28 mouse cellular contexts compared by ENCODE assay signal in the genomic region with DNA sequence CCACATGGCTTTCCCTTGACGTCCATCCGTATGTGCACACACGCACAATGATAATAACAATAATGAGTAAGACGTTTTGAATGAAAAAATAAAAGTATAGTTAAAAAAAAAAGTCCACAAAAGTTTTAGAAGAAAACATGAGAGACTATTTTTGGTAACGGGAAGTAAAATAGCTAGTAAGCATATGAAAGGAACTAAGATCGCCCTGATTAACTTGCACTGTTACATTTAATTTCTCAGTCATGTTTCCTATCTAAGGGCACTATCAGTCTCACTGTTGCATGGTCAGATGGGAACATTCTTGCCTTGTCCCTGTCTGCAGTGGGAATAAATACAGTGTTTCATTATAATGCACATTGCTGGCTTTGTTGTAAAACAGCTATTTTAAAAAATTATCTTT. TPM values are rescaled to one million over a fixed set of nuclear protein-coding genes. Genes with fewer than 3 reads are reported as not detected.
"Had no signal": no experiment of that assay in that cellular context is flagged by ENCODE, and none has a peak within 500 bp of the region (broad histone marks: within the 10 kb centered on the region; RNA-seq: fewer than 3 reads in every experiment).

No protein-coding gene starts in this region.

- H3K9me3 ChIP-seq: limb, embryonic 10.5 days; limb, embryonic 12.5 days; limb, embryonic 13.5 days; limb, embryonic 15.5 days; liver, embryonic 12.5 days; liver, embryonic 13.5 days; liver, embryonic 15.5 days; lung, embryonic 15.5 days; megakaryocyte, embryonic 14.5 days; midbrain, embryonic 12.5 days; midbrain, embryonic 13.5 days had no signal

- H3K4me3 ChIP-seq: left cerebral cortex, adult 2 months; limb, embryonic 10.5 days; limb, embryonic 12.5 days; limb, embryonic 13.5 days; limb, embryonic 15.5 days; liver, embryonic 12.5 days; liver, embryonic 13.5 days; liver, embryonic 15.5 days; lung, embryonic 15.5 days; megakaryocyte, embryonic 14.5 days; midbrain, embryonic 12.5 days; midbrain, embryonic 13.5 days; myocyte had no signal

- ATAC-seq: liver, embryonic 12.5 days; liver, postnatal 0 days; lung, postnatal 0 days; midbrain, embryonic 13.5 days; midbrain, embryonic 16.5 days had no signal

- H3K27ac ChIP-seq: left cerebral cortex, adult 2 months; limb, embryonic 10.5 days; limb, embryonic 12.5 days; limb, embryonic 13.5 days; liver, embryonic 12.5 days; liver, embryonic 13.5 days; liver, embryonic 14.5 days; liver, embryonic 15.5 days; lung, embryonic 15.5 days; macrophage; midbrain, embryonic 12.5 days; midbrain, embryonic 13.5 days had no signal

- H3K27me3 ChIP-seq: lung, embryonic 15.5 days had no signal

- H3K36me3 ChIP-seq: limb, embryonic 10.5 days; limb, embryonic 12.5 days; limb, embryonic 13.5 days; limb, embryonic 15.5 days; liver, embryonic 12.5 days; liver, embryonic 13.5 days; liver, embryonic 15.5 days; lung, embryonic 15.5 days; midbrain, embryonic 12.5 days; midbrain, embryonic 13.5 days had no signal

- H3K9ac ChIP-seq: limb, embryonic 12.5 days; limb, embryonic 13.5 days; limb, embryonic 15.5 days; liver, embryonic 12.5 days; liver, embryonic 13.5 days; liver, embryonic 14.5 days; liver, embryonic 15.5 days; liver, postnatal 0 days; lung, embryonic 14.5 days; lung, embryonic 15.5 days; midbrain, embryonic 12.5 days; midbrain, embryonic 13.5 days had no signal

- H3K4me2 ChIP-seq: limb, embryonic 12.5 days; limb, embryonic 13.5 days; limb, embryonic 15.5 days; liver, embryonic 12.5 days; liver, embryonic 13.5 days; liver, embryonic 15.5 days; lung, embryonic 14.5 days; lung, embryonic 15.5 days; midbrain, embryonic 12.5 days; midbrain, embryonic 13.5 days had no signal

- DNase-seq: left cerebral cortex, postnatal 4 days; liver; liver, embryonic 13.5 days; liver, postnatal 0 days; lung, adult 18-20 months; lung, adult 2 months; lung, embryonic 14.5 days; lung, postnatal 10 days; lung, postnatal 14 days; lung, postnatal 36 days; lung, postnatal 4 days; midbrain, embryonic 14.5 days had no signal

RNA-seq across cellular contexts. Expression of gene Ptpn13, which starts 2.4 kb away (rescaled TPM):
- polyA plus RNA-seq: macrophage had no signal
